Mouse (Mus musculus) small intestine, adult 2 months (tissue): ENCODE results near the gene Tnfrsf1a. TPM values are rescaled to one million over a fixed set of nuclear protein-coding genes. Genes with fewer than 3 reads are reported as not detected.

Experiments
- H3K27ac ChIP-seq: fragments of 200-500 bp; 2 replicates; pipeline ENCODE4 v1.5.1; 2012; ENCODE audit warnings: low read depth, low read length, control low read depth, inconsistent platforms; ENCODE audit not compliant: insufficient read depth
- H3K27me3 ChIP-seq: fragments of 200-500 bp; 2 replicates; pipeline ENCODE4 v1.6.1; 2012; ENCODE audit warnings: mild to moderate bottlenecking, moderate library complexity, low read length, inconsistent platforms; ENCODE audit not compliant: control insufficient read depth, insufficient read depth
- H3K36me3 ChIP-seq: fragments of 200-500 bp; 2 replicates; pipeline ENCODE4 v1.6.1; 2012; ENCODE audit warnings: mild to moderate bottlenecking, low read length, control low read depth, inconsistent platforms; ENCODE audit not compliant: control insufficient read depth, insufficient read depth
- H3K4me1 ChIP-seq: fragments of 200-500 bp; 2 replicates; pipeline ENCODE4 v1.6.1; 2012; ENCODE audit warnings: low read length, inconsistent platforms, mixed read lengths; ENCODE audit not compliant: control insufficient read depth, insufficient read depth, insufficient read length
- H3K4me3 ChIP-seq: fragments of 200-500 bp; 2 replicates; pipeline ENCODE4 v1.5.1; 2012; ENCODE audit warnings: low read depth, mild to moderate bottlenecking, control low read depth, inconsistent platforms, low read length, moderate library complexity
- CTCF ChIP-seq: fragments of 200-500 bp; IDR thresholded peaks from 2 replicates; pipeline ENCODE4 v1.5.1; 2012; ENCODE audit warnings: low read depth, mild to moderate bottlenecking, control low read depth, inconsistent platforms, low read length, moderate library complexity, mixed read lengths; ENCODE audit not compliant: insufficient replicate concordance, insufficient read length; ENCODE audit errors: extremely low read depth
- POLR2A ChIP-seq: fragments of 200-500 bp; IDR thresholded peaks from 2 replicates; pipeline ENCODE4 v1.6.1; 2012; ENCODE audit warnings: low read depth, mild to moderate bottlenecking, control low read depth, inconsistent platforms, low read length, moderate library complexity
- WGBS: fragments of 180-500 bp; shearing (Covaris S2); methylation state at CpG from one replicate; pipeline ENCODE4 v1.1.7; 2018; 5-methylcytosine and 5-hydroxymethylcytosine counted together
- polyA plus RNA-seq: library from polyadenylated mRNA; depleted of rRNA; stranded (reverse); fragments of >200 nt; gene quantifications from 2 replicates; pipeline ENCODE4 v1.2.3, GENCODE M21; 2012

The Tnfrsf1a gene
- polyA plus RNA-seq, 1 experiment, result 207 TPM

GRCm38 (mm10) chr6:125308921-125309320 lies 40.2 kb upstream of the Tnfrsf1a start:
- no peak overlapping the region for H3K27ac ChIP-seq
- WGBS, result 67% methylated on average over 13 of the region's 13 CpGs
- H3K36me3 ChIP-seq, result peaks cover 49% of the 10 kb centered on the region

GRCm38 (mm10) chr6:125309406-125309805 lies 39.8 kb upstream of the Tnfrsf1a start:
- peaks cover 49% of the 10 kb centered on the region for H3K36me3 ChIP-seq
- H3K4me1 ChIP-seq, result peaks cover 17% of the 10 kb centered on the region
- no peaks in the 10 kb centered on the region for H3K27me3 ChIP-seq
- WGBS, result 80% methylated on average over 5 of the region's 5 CpGs
- H3K27ac ChIP-seq, result no peak overlapping the region
- no peak overlapping the region for H3K4me3 ChIP-seq
- TF ChIP-seq CTCF, result no peak
- peak; percentile 11; the same call in 1 of the 2 replicates for TF ChIP-seq POLR2A

More at GRCm38 (mm10) chr6:125308921-125309320, 40.2 kb upstream of the Tnfrsf1a start:
- H3K4me3 ChIP-seq, result no peak overlapping the region
- no peak for TF ChIP-seq CTCF
- TF ChIP-seq POLR2A, result no peak
- no peaks in the 10 kb centered on the region for H3K27me3 ChIP-seq
- peaks cover 13% of the 10 kb centered on the region for H3K4me1 ChIP-seq

GRCm38 (mm10) chr6:125312171-125312570 lies 37.0 kb upstream of the Tnfrsf1a start:
- 71% methylated on average over 9 of the region's 9 CpGs for WGBS
- TF ChIP-seq CTCF, result no peak
- TF ChIP-seq POLR2A, result no peak
- peak overlapping the region; percentile 87 for H3K4me3 ChIP-seq

GRCm38 (mm10) chr6:125312581-125313355 lies 36.4 kb upstream of the Tnfrsf1a start:
- TF ChIP-seq CTCF, result no peak
- TF ChIP-seq POLR2A, result peak; percentile 27; the same call in 1 of the 2 replicates
- Histone ChIP-seq H3K4me1 (peaks cover 17% of the 10 kb centered on the region), H3K27me3 (no peaks in the 10 kb centered on the region), H3K27ac (peak overlapping the region; percentile 78), H3K36me3 (peaks cover 35% of the 10 kb centered on the region), H3K4me3 (peak overlapping the region; percentile 87)
- WGBS, result 6% methylated on average over 22 of the region's 22 CpGs

More at GRCm38 (mm10) chr6:125312171-125312570, 37.0 kb upstream of the Tnfrsf1a start:
- Histone ChIP-seq H3K36me3 (peaks cover 39% of the 10 kb centered on the region), H3K27ac (no peak overlapping the region), H3K27me3 (no peaks in the 10 kb centered on the region), H3K4me1 (peaks cover 17% of the 10 kb centered on the region)

GRCm38 (mm10) chr6:125313546-125314230 lies 35.5 kb upstream of the Tnfrsf1a start, which contains the start of gene Ltbr:
Gene Ltbr (minus strand): TSS chr6:125313885.
- TF ChIP-seq POLR2A (peak; percentile 77), CTCF (no peak)
- Histone ChIP-seq H3K36me3 (peaks cover 27% of the 10 kb centered on the region), H3K27ac (peak within 1 kb of the TSS; percentile 78), H3K4me1 (peaks cover 17% of the 10 kb centered on the region), H3K27me3 (no peaks in the 10 kb centered on the region), H3K4me3 (peak within 1 kb of the TSS; percentile 87)
- under 1% methylated on average over 45 of the region's 46 CpGs for WGBS

GRCm38 (mm10) chr6:125314231-125314563 lies 35.0 kb upstream of the Tnfrsf1a start:
- H3K4me3 ChIP-seq, result peak overlapping the region; percentile 87
- peaks cover 17% of the 10 kb centered on the region for H3K4me1 ChIP-seq
- no peaks in the 10 kb centered on the region for H3K27me3 ChIP-seq
- H3K36me3 ChIP-seq, result peaks cover 22% of the 10 kb centered on the region
- H3K27ac ChIP-seq, result peak overlapping the region; percentile 50
- 65% methylated on average over 7 of the region's 7 CpGs for WGBS
- TF ChIP-seq POLR2A, result no peak
- TF ChIP-seq CTCF, result no peak

- Histone ChIP-seq H3K36me3 (peaks cover 16% of the 10 kb centered on the region), H3K4me3 (no peak overlapping the region), H3K27me3 (no peaks in the 10 kb centered on the region), H3K27ac (no peak overlapping the region), H3K4me1 (peaks cover 17% of the 10 kb centered on the region)
- TF ChIP-seq CTCF (no peak), POLR2A (no peak)
- 75% methylated on average over 6 of the region's 6 CpGs for WGBS
Measured at GRCm38 (mm10) chr6:125314746-125315145, 34.4 kb upstream of the Tnfrsf1a start.

GRCm38 (mm10) chr6:125317077-125317476 lies 32.1 kb upstream of the Tnfrsf1a start:
- H3K27me3 ChIP-seq, result no peaks in the 10 kb centered on the region
- H3K4me1 ChIP-seq, result peaks cover 17% of the 10 kb centered on the region
- H3K36me3 ChIP-seq, result peaks cover 3% of the 10 kb centered on the region
- TF ChIP-seq POLR2A, result no peak
- no peak for TF ChIP-seq CTCF
- no peak overlapping the region for H3K27ac ChIP-seq
- no peak overlapping the region for H3K4me3 ChIP-seq
- WGBS, result 46% methylated on average over 7 of the region's 7 CpGs
